Mouse (Mus musculus) spleen, adult 10 weeks (tissue): ENCODE data around the gene Ubtd1. TPM values are rescaled to one million over a fixed set of nuclear protein-coding genes. Genes with fewer than 3 reads are reported as not detected.

ENCODE experiments used
- polyA plus RNA-seq: library from polyadenylated mRNA; stranded (reverse); fragments of 350-450 nt; fragmentation: Illumina TruSeq; extraction: RNeasy Lipid Tissue Mini Kit (QIAGEN cat#74804); gene quantifications from one replicate; pipeline ENCODE4 v1.2.3, GENCODE M21; 2015; ENCODE audit warnings: low replicate concordance; ENCODE audit not compliant: insufficient read depth

Gene Ubtd1
- polyA plus RNA-seq = 2.3 TPM

DNA sequence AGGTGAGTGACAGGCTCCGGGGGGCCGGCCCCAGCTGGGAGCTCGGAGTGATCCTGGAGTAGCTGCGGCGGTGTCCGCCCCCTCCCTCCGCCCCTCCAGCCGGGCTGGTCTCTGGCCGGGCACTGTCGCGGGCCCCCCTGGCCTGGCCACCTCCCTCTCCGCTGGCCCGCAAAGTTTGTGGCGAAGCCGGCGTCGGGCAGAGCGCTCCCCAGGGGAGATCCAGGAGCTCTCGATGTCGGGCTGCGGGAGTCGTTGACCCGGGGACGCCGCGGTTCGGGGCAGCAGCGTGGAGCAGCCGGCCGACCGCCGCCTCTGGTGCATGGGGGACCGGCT lies at the start of gene Ubtd1:
Gene Ubtd1 (plus strand): TSS at position 169 of the 333 bp plus-strand sequence.

DNA sequence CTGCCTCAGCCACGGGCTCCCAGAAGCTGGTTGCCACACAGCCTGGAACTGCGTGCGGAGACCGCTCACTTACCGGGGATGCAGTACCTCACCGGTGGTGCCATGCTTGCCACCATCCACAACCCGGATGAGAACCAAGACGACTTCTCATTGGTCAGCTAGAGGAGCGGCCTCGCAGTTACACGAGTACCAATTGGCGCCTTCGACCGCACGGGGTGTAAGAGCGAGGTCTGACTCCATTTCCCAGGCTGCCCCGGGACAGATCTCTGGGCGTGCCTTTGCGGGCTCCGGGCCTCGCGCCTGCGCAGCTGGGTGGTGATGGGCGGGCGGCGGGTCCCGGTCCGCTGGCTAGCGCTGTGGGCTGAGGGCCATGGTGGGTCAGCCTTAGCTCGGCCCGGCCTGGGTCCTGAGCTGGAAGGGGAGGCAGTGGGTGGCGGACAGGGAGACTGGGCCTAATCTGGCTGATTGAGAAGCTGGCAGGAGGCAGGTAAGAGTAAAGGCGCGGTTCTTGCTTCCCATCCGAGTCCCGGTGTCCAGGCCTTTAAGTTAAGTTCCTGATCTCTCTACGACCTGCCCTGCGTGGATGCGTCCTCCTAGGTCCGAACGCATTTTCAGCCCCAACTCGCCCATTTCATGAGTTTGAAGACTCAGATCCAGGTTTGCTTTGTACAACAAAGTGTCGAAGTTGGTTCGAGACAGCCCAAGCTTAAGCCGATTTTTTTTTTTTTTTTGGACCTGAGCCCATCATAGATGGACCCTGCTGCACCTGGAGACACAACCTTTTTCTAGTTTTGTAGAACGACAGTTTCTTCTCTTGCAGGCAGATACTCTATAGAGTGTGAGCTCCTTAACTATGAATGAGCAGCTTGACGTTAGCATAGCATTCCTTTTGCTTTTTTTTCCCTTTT lies 48.1 kb upstream of the Ubtd1 start, which contains the start of the genes Exosc1 and Zdhhc16:
Gene Exosc1 (minus strand): TSS at position 245 of the 908 bp plus-strand sequence.
Gene Zdhhc16 (plus strand): TSS at position 302 of the 908 bp plus-strand sequence.

DNA sequence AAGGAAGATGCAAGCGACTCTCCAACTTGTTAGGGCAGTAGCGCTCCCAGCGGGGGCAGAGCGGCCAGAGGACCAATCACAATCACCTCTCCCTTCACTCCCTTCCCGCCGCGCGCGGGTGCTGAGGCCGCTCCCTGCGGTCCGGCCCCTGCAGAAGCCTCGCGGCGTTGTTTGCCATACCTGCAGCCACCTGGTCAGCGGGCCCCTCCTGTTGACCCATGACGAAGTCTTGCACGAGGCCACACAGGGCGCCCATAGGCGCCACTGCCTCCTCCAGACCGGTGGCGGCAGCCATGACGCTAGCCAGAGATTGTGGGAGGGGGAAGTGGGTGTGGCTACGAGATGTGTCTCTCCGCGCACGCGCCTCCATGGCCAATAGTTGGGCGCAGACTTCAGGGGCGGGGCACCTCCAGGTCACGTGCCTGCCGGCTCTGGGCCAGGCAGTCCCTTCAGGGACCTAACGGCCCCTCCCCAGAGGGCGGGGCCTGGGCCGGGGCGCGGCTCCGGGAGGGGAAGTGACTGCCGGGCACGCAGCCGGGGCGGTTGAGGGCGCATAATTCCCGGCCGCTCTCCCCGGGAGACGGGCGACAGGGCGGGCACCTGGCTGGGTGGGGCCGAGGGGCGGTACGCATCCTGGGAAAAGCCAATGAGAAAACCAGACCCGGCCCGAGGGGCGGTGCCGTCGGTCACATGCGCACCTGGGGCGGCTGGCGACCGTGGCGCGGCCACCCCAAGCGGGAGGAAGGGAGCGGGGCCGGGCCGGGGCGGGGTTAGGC lies 556 bp upstream of the Ubtd1 start, which contains the start of gene Mms19:
Gene Mms19 (minus strand): TSS at position 339 of the 776 bp plus-strand sequence.

DNA sequence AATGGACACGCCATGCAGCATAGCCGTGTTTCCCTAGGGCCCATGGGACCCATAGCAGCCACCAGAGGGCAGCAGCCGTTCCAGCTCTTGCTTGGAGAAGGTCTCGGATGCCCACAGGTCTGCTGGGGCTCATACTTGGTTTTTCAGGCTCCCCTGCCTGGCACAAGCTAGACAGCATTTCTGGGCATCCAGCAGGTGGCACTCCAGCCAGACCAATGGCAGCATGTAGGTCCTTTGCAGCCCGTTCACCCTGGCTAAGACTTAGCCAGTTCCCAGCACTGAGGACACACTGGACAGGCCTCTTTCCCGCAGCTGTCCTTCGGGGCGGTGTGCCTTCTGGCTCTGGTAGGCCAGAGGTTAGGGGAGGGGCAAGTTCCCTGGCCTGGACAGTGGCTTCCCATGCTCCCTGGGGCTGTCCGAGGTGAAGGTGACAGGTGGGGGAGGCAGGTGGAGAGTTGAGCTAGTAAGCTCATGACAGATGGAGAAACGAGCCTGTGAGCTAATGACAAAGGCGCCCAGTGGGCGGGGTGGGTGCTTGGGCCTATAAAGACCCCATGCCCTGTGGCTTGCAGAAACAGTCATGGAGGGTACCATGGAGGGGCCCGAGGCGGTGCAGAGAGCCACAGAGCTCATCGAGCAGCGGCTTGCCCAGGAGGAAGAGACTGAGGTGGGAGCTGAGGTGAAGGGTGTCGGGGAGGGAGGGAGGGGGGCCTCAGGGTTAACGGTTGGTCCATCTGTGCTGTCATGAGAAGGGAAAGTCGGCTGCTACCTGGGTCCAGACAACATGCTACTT lies 54.1 kb downstream of the Ubtd1 start, which contains the start of gene Ankrd2:
Gene Ankrd2 (plus strand): TSS at position 545 of the 793 bp plus-strand sequence.

DNA sequence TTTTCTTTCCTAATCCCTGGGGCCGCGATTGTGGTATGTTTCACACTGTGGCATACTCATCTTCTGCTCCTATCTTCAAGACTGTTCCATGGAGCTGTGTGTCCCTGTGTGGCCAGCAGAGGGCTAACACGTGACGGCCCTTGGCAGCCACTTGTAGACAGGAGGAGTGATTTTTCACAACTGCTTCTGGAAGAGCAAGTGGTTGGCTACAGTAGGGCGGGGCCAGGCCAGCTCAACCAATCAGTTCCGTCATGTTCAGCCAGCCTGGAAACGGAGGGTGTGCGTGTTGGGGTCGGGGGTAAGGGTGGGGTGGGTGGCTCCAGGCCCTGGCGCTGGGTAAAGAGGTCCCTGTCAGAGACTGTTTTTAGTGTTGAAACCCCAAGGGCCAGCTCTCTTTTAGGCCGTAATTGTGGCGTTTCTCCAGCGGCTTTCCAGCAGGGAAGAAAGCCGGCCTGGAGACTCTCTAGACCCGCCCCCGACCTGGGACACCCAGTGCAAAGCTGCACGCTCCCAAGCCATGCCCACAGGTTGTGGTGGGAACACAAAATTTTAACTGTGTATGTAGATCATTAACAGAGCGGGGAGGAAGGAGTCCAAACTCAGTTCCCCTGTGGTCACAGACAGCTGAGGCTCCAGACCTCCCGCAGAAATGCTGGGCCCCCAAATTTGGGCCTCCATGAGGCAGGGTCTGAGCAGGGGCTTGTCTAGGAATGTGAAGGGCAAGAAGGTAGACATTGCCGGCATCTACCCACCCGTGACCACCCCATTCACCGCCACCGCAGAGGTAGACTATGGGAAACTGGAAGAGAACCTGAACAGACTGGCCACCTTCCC lies 63.9 kb downstream of the Ubtd1 start, which contains the start of gene Hoga1:
Gene Hoga1 (plus strand): TSS at position 342 of the 834 bp plus-strand sequence.

DNA sequence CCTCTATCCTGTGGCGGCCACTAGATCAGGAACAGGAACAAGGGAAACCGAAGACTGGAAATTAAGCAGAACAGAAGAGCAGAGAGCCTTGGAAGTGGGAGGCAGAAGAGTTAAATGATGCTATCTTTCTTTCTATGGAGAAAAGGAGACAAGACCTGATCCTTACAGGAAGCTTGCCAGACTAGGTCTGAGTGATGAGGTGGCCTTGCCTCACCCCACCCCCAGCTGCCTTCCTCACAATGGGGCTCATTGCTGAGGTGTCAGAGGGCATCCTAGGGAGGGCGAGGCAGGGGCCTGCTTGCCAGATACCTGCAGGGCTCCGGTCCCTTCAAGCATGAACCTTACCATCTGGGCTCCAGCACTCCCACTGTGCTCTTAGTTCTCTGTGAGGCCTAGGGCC lies 70.4 kb downstream of the Ubtd1 start, which contains the start of gene 4933411K16Rik:
Gene 4933411K16Rik (plus strand): TSS at position 301 of the 400 bp plus-strand sequence.

Other genes with a start within 250 kb of the Ubtd1 start
- gene Slit1, start 238.1 kb upstream of the Ubtd1 start, polyA plus RNA-seq = 0.59 TPM
- 21.3 TPM for gene Arhgap19, start 179.7 kb upstream of the Ubtd1 start, polyA plus RNA-seq
- 5.9 TPM for gene Frat1, start 151.8 kb upstream of the Ubtd1 start, polyA plus RNA-seq
- gene Frat2, start 133.6 kb upstream of the Ubtd1 start, polyA plus RNA-seq = 6.5 TPM
- 6.1 TPM for gene Rrp12, start 85.6 kb upstream of the Ubtd1 start, polyA plus RNA-seq
- gene Pgam1, start 69.8 kb upstream of the Ubtd1 start, polyA plus RNA-seq = 103 TPM
- gene Exosc1, start 48.3 kb upstream of the Ubtd1 start, polyA plus RNA-seq = 43.0 TPM
- gene Zdhhc16, start 48.3 kb upstream of the Ubtd1 start, polyA plus RNA-seq = 57.5 TPM
- gene Mms19, start 606 bp upstream of the Ubtd1 start, polyA plus RNA-seq = 44.2 TPM
- gene Ankrd2, start 54.2 kb downstream of the Ubtd1 start, polyA plus RNA-seq = 1.9 TPM
- 1.3 TPM for gene Hoga1, start 63.8 kb downstream of the Ubtd1 start, polyA plus RNA-seq
- 0.23 TPM for gene 4933411K16Rik, start 70.5 kb downstream of the Ubtd1 start, polyA plus RNA-seq
- gene Morn4, start 104.6 kb downstream of the Ubtd1 start, polyA plus RNA-seq = 0.28 TPM
- 19.3 TPM for gene Pi4k2a, start 108.7 kb downstream of the Ubtd1 start, polyA plus RNA-seq
- 8.0 TPM for gene Avpi1, start 147.3 kb downstream of the Ubtd1 start, polyA plus RNA-seq
- 42.8 TPM for gene Marveld1, start 165.6 kb downstream of the Ubtd1 start, polyA plus RNA-seq
- gene Zfyve27, start 182.2 kb downstream of the Ubtd1 start, polyA plus RNA-seq = 30.0 TPM
- not detected for gene Sfrp5, start 220.5 kb downstream of the Ubtd1 start, polyA plus RNA-seq